Mouse (Mus musculus) spleen, adult 18-20 months (tissue): ENCODE measurements around the gene Babam2.
A peak's percentile ranks its signal among the peaks of the same experiment; 100 is the strongest.

ENCODE experiments used
- DNase-seq, 2 experiments: peaks; one replicate each; pipeline ENCODE4 v3.0.0; 2022; ENCODE audit warnings: mixed read lengths in 2 of 2

Babam2 gene

DNA sequence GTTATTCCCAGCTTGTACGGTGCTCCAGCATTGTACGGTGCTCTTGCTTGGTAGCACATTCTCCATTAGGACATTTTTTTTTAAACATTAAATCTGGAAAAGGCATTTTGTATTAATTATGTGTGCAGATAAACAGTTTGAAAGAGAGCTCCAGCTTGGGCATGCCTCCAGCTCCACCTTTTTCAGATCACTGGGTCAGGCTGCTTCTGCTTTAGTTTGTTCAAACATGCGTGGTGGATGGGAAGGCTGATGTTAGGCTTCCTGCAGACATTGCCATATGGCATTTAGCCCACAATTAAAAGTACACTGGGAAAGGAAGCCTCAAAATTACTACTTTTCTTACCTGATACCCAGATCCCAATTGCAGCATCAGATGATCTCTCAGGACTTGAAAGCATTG is 310.9 kb downstream of the Babam2 start:
- DNase-seq = no peak

- no peak for DNase-seq
Measured at GRCm38 (mm10) chr5:32010056-32010455, 312.6 kb downstream of the Babam2 start.

DNA sequence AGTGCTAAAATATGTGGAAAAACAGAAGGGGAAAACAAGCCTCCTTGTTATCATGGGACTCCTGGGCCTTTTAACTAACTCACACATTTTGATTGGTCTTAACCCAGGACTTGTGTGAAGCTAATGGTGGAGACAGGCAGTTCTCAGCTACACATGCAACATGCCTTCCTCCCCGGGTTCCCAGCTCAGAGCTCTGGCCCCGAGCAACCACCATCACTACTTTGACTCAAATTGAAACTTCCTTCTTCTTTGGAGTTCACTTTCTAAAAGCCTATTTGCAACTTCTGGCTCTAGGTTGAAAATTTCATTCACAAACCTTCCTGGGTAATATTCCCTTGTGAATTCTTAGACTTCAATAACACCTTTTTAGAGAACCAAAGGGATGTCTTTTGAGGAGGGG is 315.6 kb downstream of the Babam2 start:
- no peak for DNase-seq

DNA sequence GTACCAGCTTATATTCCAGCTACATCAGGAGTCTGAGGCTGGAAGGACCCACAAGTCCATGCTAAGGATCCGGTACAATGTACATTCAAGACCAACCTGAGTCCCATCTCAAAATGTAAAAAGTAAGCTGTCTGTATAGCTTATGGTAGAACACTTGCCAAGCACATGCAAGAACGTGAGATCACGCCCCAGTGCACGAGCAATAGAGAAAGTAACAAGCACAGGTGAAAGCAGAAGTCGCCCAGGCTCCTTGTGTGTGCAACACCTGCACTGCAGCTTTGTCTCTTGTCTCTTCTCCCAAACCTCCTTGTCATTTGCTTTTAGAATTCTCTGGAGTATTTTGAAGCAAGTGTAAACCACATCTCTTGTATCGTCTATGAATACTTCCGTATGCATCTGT is 317.3 kb downstream of the Babam2 start:
- no peak for DNase-seq

DNA sequence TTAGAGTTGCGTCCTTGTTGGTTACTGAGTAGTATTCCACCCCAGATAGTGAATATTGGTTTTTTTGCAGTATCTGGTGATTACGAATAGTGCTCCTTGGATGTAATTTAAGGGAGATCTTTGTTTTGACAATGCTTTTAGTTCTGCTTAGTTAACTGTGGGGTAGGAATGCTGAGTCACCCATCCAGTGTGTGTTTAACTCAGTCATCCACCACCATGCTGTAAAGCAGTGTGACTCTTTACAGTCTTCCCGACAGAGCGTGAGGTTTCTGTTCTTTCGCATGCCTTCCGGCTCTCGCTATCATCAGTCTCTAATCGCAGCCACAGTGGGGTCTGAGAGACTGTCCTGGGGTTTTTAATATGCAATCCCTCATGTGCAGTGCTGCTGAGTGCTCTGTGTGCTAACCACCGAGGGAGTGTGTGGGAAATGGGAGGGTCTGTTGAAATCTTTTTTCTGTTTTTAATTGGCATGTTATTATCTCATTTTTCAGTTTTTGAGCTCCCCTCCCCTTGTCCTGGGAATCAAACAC is 318.5 kb downstream of the Babam2 start:
- no peak for DNase-seq

GRCm38 (mm10) chr5:32017686-32018085 is 320.2 kb downstream of the Babam2 start:
- no peak for DNase-seq

- DNase-seq = no peak
Measured at GRCm38 (mm10) chr5:32018276-32018675, 320.8 kb downstream of the Babam2 start.

GRCm38 (mm10) chr5:32029834-32030433 is 332.4 kb downstream of the Babam2 start:
- DNase-seq = no peak

DNA sequence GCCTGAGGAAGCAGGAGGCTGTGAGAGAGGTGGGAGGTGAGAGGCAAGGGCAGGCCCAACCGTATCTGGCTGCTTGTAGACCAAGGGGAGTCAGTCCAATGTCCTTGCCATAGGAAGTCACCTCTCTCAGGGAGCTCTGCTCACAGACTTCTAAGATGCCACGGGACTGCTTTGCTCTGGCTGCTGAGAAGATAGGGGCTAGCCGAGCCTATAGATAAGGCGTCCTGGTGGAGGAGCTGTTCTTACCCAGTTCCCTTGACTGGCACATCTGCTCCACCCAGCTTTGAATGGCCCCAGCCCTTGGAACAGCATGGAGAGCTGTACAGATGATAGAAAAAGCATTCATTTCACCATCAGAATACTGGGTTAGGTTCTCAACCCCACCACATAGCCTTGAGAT is 335.7 kb downstream of the Babam2 start:
- DNase-seq = no peak

GRCm38 (mm10) chr5:32033621-32034020 is 336.1 kb downstream of the Babam2 start:
- DNase-seq = no peak

DNA sequence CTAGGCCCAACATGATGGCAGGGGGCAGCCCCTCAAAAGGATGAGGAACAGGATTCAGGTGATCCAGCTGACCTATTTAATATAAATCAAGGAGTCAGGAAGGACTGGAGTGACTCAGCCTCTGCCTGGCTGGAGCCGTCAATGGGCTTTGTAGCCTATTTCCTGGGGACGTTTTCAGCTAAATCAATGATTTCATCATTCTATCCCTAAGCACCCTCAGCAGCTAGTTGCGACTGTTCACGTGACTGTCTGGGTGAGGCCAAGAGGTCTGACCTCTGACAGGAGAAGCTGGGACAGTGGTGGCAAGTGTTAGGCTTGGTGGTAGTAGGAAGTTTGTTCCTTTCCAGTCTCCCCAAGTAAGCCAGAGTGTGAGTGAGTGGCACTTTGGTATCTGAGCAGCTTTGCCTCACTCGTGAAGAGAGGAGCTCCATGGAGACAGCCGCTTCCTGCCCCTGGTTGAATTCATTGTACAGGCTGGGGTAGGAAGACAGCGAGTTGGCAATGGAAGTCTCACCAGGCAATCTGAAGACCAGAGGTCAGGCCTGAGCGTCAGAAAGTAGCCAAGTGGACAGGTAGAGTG is 337.1 kb downstream of the Babam2 start:
- DNase-seq = no peak

DNA sequence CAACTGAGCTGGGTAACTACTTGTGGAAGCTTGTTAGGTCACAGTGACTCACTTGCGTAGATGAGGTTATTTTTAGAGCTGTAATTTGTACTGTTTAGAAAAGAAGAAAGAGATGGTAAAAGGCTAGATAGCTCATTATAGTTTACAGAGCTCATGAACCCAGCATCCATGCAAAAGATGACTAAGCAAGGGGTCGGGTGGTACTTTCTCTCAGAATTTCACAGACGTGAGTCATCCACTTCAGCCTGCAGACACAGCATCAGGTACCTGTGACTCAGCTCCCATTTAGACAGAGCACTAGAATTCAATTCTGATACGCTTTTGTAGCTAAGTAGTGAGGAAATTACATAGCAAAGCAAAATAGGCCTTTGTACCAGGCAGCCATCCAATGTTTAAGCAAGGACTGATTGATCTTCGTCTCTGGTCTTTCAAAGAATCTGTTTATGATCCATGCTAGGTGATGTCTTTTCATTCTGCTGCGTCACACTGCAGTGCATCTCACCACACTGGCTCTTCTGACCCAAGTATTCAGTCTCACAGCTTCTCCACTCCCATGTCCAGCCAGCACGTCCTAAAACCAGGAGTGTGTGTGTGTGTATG is 338.3 kb downstream of the Babam2 start:
- no peak for DNase-seq

GRCm38 (mm10) chr5:32036896-32037295 is 339.4 kb downstream of the Babam2 start:
- no peak for DNase-seq

GRCm38 (mm10) chr5:32037546-32037945 is 340.1 kb downstream of the Babam2 start:
- no peak for DNase-seq

DNA sequence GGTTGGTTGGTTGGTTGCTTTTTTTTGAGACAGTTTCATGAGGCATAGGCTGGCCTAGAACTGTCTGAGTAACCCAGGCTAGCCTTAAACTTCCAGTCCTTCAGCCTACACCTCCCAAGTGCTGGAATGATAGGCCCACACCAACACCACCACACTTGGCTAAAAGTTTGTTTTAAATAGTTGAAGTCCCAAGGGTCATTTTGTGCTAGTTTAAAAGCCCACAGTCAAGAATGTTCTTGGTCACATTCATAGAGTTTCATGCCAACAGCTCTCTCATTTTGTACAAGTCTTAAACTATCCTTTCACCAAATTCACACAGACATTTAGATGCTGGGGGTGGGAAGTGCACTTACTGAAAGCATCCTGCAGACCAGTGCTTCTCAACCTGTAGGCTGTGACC is 341.5 kb downstream of the Babam2 start:
- DNase-seq = no peak

GRCm38 (mm10) chr5:32039511-32039910 is 342.0 kb downstream of the Babam2 start:
- DNase-seq = no peak

DNA sequence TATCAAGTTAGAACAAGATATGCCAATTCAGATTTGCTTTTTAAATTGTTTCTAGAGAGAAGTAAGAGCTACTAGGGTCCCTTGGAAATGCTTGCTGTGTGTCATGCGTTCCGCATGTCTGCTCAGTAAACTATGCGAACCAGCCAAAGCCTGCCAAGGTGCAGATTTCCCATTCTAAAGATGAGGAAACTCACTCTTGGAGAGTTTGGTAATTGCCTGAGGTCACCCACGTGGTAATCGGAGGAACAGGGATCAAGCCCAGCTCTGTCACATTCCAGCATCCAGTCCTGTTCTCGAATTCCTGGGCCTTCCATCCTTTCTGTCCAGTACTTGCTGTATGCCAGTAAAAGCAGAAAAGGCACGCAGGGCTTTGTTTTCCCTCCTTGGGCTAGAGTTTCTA is 345.7 kb downstream of the Babam2 start:
- DNase-seq = no peak

GRCm38 (mm10) chr5:32043996-32044395 is 346.5 kb downstream of the Babam2 start:
- DNase-seq = no peak

DNA sequence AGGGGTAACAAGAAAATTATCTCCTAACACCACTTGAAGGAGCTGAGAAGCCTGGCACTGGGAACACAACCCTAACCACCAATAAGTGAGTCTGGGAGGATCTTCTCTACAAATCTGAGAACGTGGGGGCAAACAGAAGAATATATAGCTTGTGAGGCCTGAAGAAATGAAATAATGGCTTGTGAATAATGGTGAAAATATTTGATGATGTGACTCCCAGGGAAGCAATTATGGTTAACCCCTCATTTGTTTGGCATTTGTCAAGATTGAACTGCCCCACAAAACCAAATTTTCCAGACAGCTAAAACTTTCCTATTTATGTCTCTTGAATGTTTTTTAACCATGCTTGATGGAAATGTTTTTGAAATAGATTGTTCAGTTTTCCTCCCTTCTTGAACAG is 354.4 kb downstream of the Babam2 start:
- no peak for DNase-seq

DNA sequence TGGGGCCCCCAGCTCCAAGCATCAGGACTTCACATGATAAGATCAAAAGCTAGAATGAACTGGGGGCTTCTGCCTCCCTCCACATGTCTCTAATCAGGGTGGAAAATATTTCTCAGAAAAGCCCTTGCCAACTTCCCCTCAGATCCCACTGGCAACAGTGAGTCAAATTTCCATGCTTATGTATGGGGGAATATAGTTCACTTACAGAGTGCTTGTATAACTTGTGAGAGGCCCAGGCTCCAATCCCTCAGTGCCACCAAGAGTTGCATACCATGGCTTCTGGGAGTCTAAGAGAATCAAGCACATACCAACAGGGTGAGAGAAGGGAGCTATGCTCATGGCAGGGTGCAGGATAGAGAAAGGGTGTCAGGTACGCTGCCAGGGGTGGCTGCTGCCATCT is 355.0 kb downstream of the Babam2 start:
- no peak for DNase-seq

GRCm38 (mm10) chr5:32053476-32053875 is 356.0 kb downstream of the Babam2 start:
- peak in 1 of 2 experiments; percentile 5 for DNase-seq

- DNase-seq = no peak
Measured at GRCm38 (mm10) chr5:32055676-32056075, 358.2 kb downstream of the Babam2 start.

DNA sequence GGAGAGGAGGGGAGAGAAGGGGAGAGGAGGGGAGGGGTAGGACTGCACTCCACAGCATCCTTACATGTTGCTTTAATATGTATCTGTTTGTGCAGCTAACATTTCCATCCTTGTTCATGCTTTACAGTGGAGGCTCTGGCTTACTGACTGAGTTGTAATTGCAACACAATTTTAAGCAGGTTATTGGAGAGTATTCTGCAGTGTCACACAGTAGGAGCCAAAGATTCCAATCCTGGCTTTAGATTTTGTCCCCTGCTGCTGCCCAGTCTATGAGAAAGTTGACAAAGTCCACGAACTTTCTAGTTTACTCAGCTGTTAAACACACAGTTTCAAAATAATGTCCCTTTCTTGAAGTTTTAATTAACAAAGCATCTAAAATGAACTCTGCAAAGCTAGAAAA is 358.6 kb downstream of the Babam2 start:
- DNase-seq = no peak

GRCm38 (mm10) chr5:32058481-32059253 is 361.2 kb downstream of the Babam2 start:
- DNase-seq = no peak
